8 mouse cellular contexts compared by ENCODE assay signal in the genomic region with DNA sequence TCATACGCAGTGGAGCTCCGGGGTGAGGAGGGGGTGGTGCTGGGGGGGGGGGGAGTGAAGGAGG. TPM values are rescaled to one million over a fixed set of nuclear protein-coding genes. Genes with fewer than 3 reads are reported as not detected.
DNase-seq lines count a peak whose midpoint lies in the region; ATAC-seq and TF ChIP-seq lines count a peak whose summit lies in the region.

A gene (minus strand): TSS at position 26 of the 64 bp plus-strand sequence.

- TF ChIP-seq POLR2A in brain, embryonic 14.5 days (IDR thresholded peaks at IDR 0.05; ENCODE audit: borderline replicate concordance, extremely low read depth, insufficient read depth, insufficient read length, poor library complexity, severe bottlenecking): no peak

- no peaks in the 10 kb centered on the region for H3K9me3 ChIP-seq in midbrain, embryonic 15.5 days

- no peaks in the 10 kb centered on the region for H3K27me3 ChIP-seq in midbrain, embryonic 15.5 days (replicated peaks)

- peak within 1 kb of the TSS; percentile 52 for H3K4me2 ChIP-seq in midbrain, embryonic 15.5 days

- 0% methylated on average over 2 of the region's 2 CpGs for WGBS in midbrain, embryonic 15.5 days

- no peaks in the 10 kb centered on the region for H3K36me3 ChIP-seq in midbrain, embryonic 15.5 days (replicated peaks)

- H3K9ac ChIP-seq in midbrain, embryonic 15.5 days: peak within 1 kb of the TSS; percentile 85

- peak within 1 kb of the TSS; percentile 92 for H3K4me3 ChIP-seq in midbrain, embryonic 15.5 days

- TF ChIP-seq CTCF in brain, embryonic 14.5 days (IDR thresholded peaks at IDR 0.05; ENCODE audit: borderline replicate concordance, extremely low read depth, insufficient read depth, insufficient read length): no peak

- H3K4me1 ChIP-seq in midbrain, embryonic 15.5 days: peaks cover 22% of the 10 kb centered on the region

- peak within 1 kb of the TSS; percentile 97 for H3K27ac ChIP-seq in midbrain, embryonic 15.5 days

- no peak for ATAC-seq in granulocyte monocyte progenitor cell, adult 5-6 weeks (replicated peaks; ENCODE audit: poor library complexity, severe bottlenecking)
- ATAC-seq in midbrain, embryonic 15.5 days (replicated peaks): no peak

- no peak for DNase-seq in layer of hippocampus, adult 8-10 months (ENCODE audit: low spot score in 2 of 2)
- no peak for DNase-seq in layer of hippocampus, adult 9-11 months
- DNase-seq in brain, embryonic 14.5 days (ENCODE audit: low read depth): no peak
- DNase-seq in layer of hippocampus, postnatal 25 days (ENCODE audit: extremely low spot score in 1 of 2, low spot score in 1 of 2): no peak
- DNase-seq in spleen, postnatal 14 days (ENCODE audit: low spot score in 2 of 2): no peak
- no peak for DNase-seq in thymus, postnatal 14 days

RNA-seq across cellular contexts. Expression of the gene that starts here (rescaled TPM):
- total RNA-seq in layer of hippocampus, adult 8-10 months (2022): 100 to 1,000 TPM in 1 of 4 experiments, 10 to 100 TPM in 3; 76.8 to 102 (median 87.4) TPM
- polyA plus RNA-seq in brain, embryonic 14.5 days (2012; rRNA removed): 75.7 and 97.7 TPM in 2 replicates
- total RNA-seq in granulocyte monocyte progenitor cell, adult 5-6 weeks (2014; fragmentation: Nextera tagmentation): 82.1 and 98.6 TPM in 2 replicates
- total RNA-seq in granulocyte monocyte progenitor cell, adult 5-6 weeks (2017): 128 and 143 TPM in 2 replicates
- total RNA-seq in layer of hippocampus, postnatal 25 days (2021): 10 to 100 TPM; 67.1 to 75.6 TPM
- polyA plus RNA-seq in midbrain, embryonic 15.5 days (2015; fragmentation: Nextera tagmentation; extraction: Ambion mirVana): 86.1 and 87.1 TPM in 2 replicates
